ENCODE assay signal across 8 mouse cellular contexts in genomic region chr19:30030636-30031467, GRCm38 (mm10). TPM values are rescaled to one million over a fixed set of nuclear protein-coding genes. Genes with fewer than 3 reads are reported as not detected.
DNase-seq lines count a peak whose midpoint lies in the region; ATAC-seq lines count a peak whose summit lies in the region.

No protein-coding gene starts in this region.

- ATAC-seq in liver, embryonic 11.5 days (replicated peaks; ENCODE audit: low FRiP score): peak; percentile 73
- ATAC-seq in neural tube, embryonic 12.5 days (ENCODE audit: low FRiP score, low read depth): no peak; the same call in none of the 2 replicates

- under 1% methylated on average over 91 of the region's 92 CpGs for WGBS in hindbrain, embryonic 10.5 days
- whole genome bisulfite sequencing in liver, embryonic 11.5 days: under 1% methylated on average over 79 of the region's 92 CpGs
- WGBS in neural tube, embryonic 12.5 days: under 1% methylated on average over 85 of the region's 92 CpGs

- no peaks in the 10 kb centered on the region for H3K27me3 ChIP-seq in hindbrain, embryonic 10.5 days (ENCODE audit: insufficient read depth, poor library complexity, severe bottlenecking)
- no peaks in the 10 kb centered on the region for H3K27me3 ChIP-seq in liver, embryonic 11.5 days (replicated peaks; ENCODE audit: control insufficient read depth, insufficient read depth, low read length)
- H3K27me3 ChIP-seq in neural tube, embryonic 12.5 days (replicated peaks): no peaks in the 10 kb centered on the region

- DNase-seq in layer of hippocampus, postnatal 10 days (ENCODE audit: low spot score in 2 of 2): peak; percentile 16 to 31
- DNase-seq in layer of hippocampus, postnatal 25 days (ENCODE audit: extremely low spot score in 1 of 2, low spot score in 1 of 2): no peak
- peak; percentile 63 for DNase-seq in NIH3T3 (ENCODE audit: low read depth)
- DNase-seq in embryo, embryonic 11 days: peak; percentile 54
- peak; percentile 56 for DNase-seq in hindbrain, embryonic 10.5 days (ENCODE audit: low spot score)
- peak; percentile 56 for DNase-seq in liver, embryonic 11.5 days (ENCODE audit: low spot score)
- no peak for DNase-seq in layer of hippocampus, adult 8-10 months (ENCODE audit: low spot score in 2 of 2)

- H3K27ac ChIP-seq in hindbrain, embryonic 10.5 days: peak overlapping the region; percentile 100
- H3K27ac ChIP-seq in liver, embryonic 11.5 days (ENCODE audit: low read depth, low read length): peak overlapping the region; percentile 92
- H3K27ac ChIP-seq in neural tube, embryonic 12.5 days: peak overlapping the region; percentile 86

- peak overlapping the region; percentile 91 for H3K9ac ChIP-seq in liver, embryonic 11.5 days (ENCODE audit: low read depth, low read length)
- peak overlapping the region; percentile 98 for H3K9ac ChIP-seq in neural tube, embryonic 12.5 days

- peak overlapping the region; percentile 85 for H3K4me2 ChIP-seq in liver, embryonic 11.5 days
- peak overlapping the region; percentile 74 for H3K4me2 ChIP-seq in neural tube, embryonic 12.5 days (replicated peaks)

- no peaks in the 10 kb centered on the region for H3K9me3 ChIP-seq in hindbrain, embryonic 10.5 days
- H3K9me3 ChIP-seq in liver, embryonic 11.5 days (ENCODE audit: control insufficient read depth, low read length): no peaks in the 10 kb centered on the region
- H3K9me3 ChIP-seq in neural tube, embryonic 12.5 days: no peaks in the 10 kb centered on the region

- H3K4me3 ChIP-seq in hindbrain, embryonic 10.5 days: peak overlapping the region; percentile 100
- peak overlapping the region; percentile 100 for H3K4me3 ChIP-seq in liver, embryonic 11.5 days (ENCODE audit: low read depth, low read length)
- H3K4me3 ChIP-seq in neural tube, embryonic 12.5 days: peak overlapping the region; percentile 100

- 0 out of 2 replicates have a peak, but pooled peaks cover 6% of the 10 kb centered on the region for H3K36me3 ChIP-seq in hindbrain, embryonic 10.5 days
- no peaks in the 10 kb centered on the region for H3K36me3 ChIP-seq in liver, embryonic 11.5 days (ENCODE audit: control insufficient read depth, insufficient read depth, low read length)
- H3K36me3 ChIP-seq in neural tube, embryonic 12.5 days: no peaks in the 10 kb centered on the region

- H3K4me1 ChIP-seq in hindbrain, embryonic 10.5 days (replicated peaks): peaks cover 56% of the 10 kb centered on the region
- peaks cover 21% of the 10 kb centered on the region for H3K4me1 ChIP-seq in liver, embryonic 11.5 days (replicated peaks; ENCODE audit: control insufficient read depth, insufficient read depth, low read length)
- H3K4me1 ChIP-seq in neural tube, embryonic 12.5 days: peaks cover 33% of the 10 kb centered on the region

RNA-seq across cellular contexts. Expression of gene Uhrf2, which starts 0.5 kb away (rescaled TPM):
- total RNA-seq in layer of hippocampus, postnatal 10 days (2021): 10 to 100 TPM; 49.9 to 50.2 TPM
- 10 to 100 TPM; 61.8 to 62.1 TPM for total RNA-seq in layer of hippocampus, postnatal 25 days (2021)
- 66.8 and 83.7 TPM in 2 replicates for polyA plus RNA-seq in hindbrain, embryonic 10.5 days (2016; fragmentation: Nextera tagmentation; extraction: Ambion mirVana)
- polyA plus RNA-seq in liver, embryonic 11.5 days (2014; fragmentation: Nextera tagmentation; extraction: Ambion mirVana): 58.6 and 65.9 TPM in 2 replicates
- polyA plus RNA-seq in neural tube, embryonic 12.5 days (2016; fragmentation: Nextera tagmentation; extraction: Ambion mirVana): 74.6 and 80.9 TPM in 2 replicates
- total RNA-seq in layer of hippocampus, adult 8-10 months (2022): 10 to 100 TPM; 53.8 to 80.4 (median 61.7) TPM

RNA-seq across cellular contexts. Expression of gene Trpd52l3, which starts 27.3 kb away (rescaled TPM):
- not detected for total RNA-seq in layer of hippocampus, postnatal 10 days (2021)
- total RNA-seq in layer of hippocampus, postnatal 25 days (2021): not detected
- not detected in 2 replicates for polyA plus RNA-seq in hindbrain, embryonic 10.5 days (2016; fragmentation: Nextera tagmentation; extraction: Ambion mirVana)
- not detected in 2 replicates for polyA plus RNA-seq in liver, embryonic 11.5 days (2014; fragmentation: Nextera tagmentation; extraction: Ambion mirVana)
- polyA plus RNA-seq in neural tube, embryonic 12.5 days (2016; fragmentation: Nextera tagmentation; extraction: Ambion mirVana): not detected in 2 replicates
- not detected for total RNA-seq in layer of hippocampus, adult 8-10 months (2022)

Comparison
In these comparisons a context has a peak if more than half of its experiments do, and no peak if none do; other contexts are left out.
1. DNase-seq: peak in layer of hippocampus, postnatal 10 days (2 of 2), NIH3T3 (single experiment), embryo, embryonic 11 days (single experiment), hindbrain, embryonic 10.5 days (single experiment) and liver, embryonic 11.5 days (single experiment); none in layer of hippocampus, postnatal 25 days (0 of 2) and layer of hippocampus, adult 8-10 months (0 of 2).
2. Peak in every context shown above with its lines, with median percentiles within 50 percentile points of each other: H3K27ac ChIP-seq and H3K4me3 ChIP-seq.